Mouse (Mus musculus) ES-Bruce4 (cell line): ENCODE data around the gene Ankrd11. TPM values are rescaled to one million over a fixed set of nuclear protein-coding genes. Genes with fewer than 3 reads are reported as not detected.

ENCODE experiments used
- H3K27ac ChIP-seq: 2 replicates; pipeline ENCODE4 v1.5.1; 2012; ENCODE audit warnings: low read length, inconsistent platforms; ENCODE audit not compliant: insufficient read depth
- H3K27me3 ChIP-seq: 2 replicates; pipeline ENCODE4 v1.6.1; 2012; ENCODE audit warnings: mild to moderate bottlenecking, low read length, inconsistent platforms; ENCODE audit not compliant: control insufficient read depth, poor library complexity, insufficient read depth, severe bottlenecking
- H3K36me3 ChIP-seq: 2 replicates; pipeline ENCODE4 v1.6.1; 2012; ENCODE audit warnings: inconsistent platforms, mild to moderate bottlenecking, low read length, moderate library complexity; ENCODE audit not compliant: control insufficient read depth, poor library complexity, insufficient read depth, severe bottlenecking
- H3K4me1 ChIP-seq: one replicate; pipeline ENCODE4 v1.8.1; 2011; ENCODE audit warnings: low read length; ENCODE audit not compliant: control insufficient read depth, insufficient read depth
- H3K4me3 ChIP-seq: 2 replicates; pipeline ENCODE4 v1.5.1; 2011; ENCODE audit warnings: low read depth, mild to moderate bottlenecking, low read length
- H3K9ac ChIP-seq: 2 replicates; pipeline ENCODE4 v1.6.1; 2012; ENCODE audit warnings: low read depth, mild to moderate bottlenecking, inconsistent platforms; ENCODE audit not compliant: poor library complexity, severe bottlenecking
- H3K9me3 ChIP-seq: replicated peaks from 2 replicates; pipeline ENCODE4 v1.6.1; 2012; ENCODE audit warnings: mild to moderate bottlenecking, low read length, inconsistent platforms; ENCODE audit not compliant: control insufficient read depth, poor library complexity, insufficient read depth, severe bottlenecking
- CTCF ChIP-seq: IDR thresholded peaks from one replicate; pipeline ENCODE4 v1.8.1; 2011; ENCODE audit warnings: low read depth, low read length
- EP300 ChIP-seq: IDR thresholded peaks from 2 replicates; pipeline ENCODE4 v1.6.1; 2011; ENCODE audit warnings: low read depth, low read length; ENCODE audit not compliant: insufficient read depth
- POLR2A ChIP-seq: IDR thresholded peaks from one replicate; pipeline ENCODE4 v1.8.1; 2011; ENCODE audit warnings: low read length; ENCODE audit not compliant: insufficient read depth
- polyA plus RNA-seq: library from polyadenylated mRNA; stranded (reverse); fragments of >200 nt; gene quantifications from 2 replicates; pipeline ENCODE4 v1.2.4, GENCODE M21; 2011; ENCODE audit warnings: low read depth; ENCODE audit not compliant: missing spikeins, insufficient read depth, insufficient read length

Gene Ankrd11
- polyA plus RNA-seq, 1 experiment, result 148 TPM

DNA sequence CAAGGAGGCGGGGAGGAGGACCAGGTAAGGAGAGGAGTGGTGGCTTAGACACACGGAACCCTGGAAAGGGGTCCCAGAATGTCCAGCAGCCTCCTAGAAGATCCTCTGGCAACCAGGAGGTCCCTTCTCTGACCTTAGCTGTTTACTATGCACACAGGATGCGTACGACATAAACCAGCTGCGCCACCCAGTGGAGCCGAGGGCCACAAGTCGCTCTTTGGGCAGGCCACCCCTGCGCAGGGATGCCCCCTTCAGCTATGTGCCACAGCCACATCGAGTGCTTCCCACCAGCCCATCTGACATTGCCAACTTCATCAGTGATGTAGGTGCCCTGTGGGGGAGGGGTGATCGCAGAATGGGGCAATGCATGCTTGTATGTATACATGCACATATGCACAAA, 176.6 kb downstream of the Ankrd11 start:
- Histone ChIP-seq H3K36me3 (no peaks in the 10 kb centered on the region), H3K9ac (no peak overlapping the region), H3K27ac (no peak overlapping the region), H3K4me1 (no peaks in the 10 kb centered on the region), H3K9me3 (peaks cover 24% of the 10 kb centered on the region), H3K4me3 (no peak overlapping the region), H3K27me3 (no peaks in the 10 kb centered on the region)
- TF ChIP-seq POLR2A (no peak), EP300 (no peak), CTCF (no peak)

DNA sequence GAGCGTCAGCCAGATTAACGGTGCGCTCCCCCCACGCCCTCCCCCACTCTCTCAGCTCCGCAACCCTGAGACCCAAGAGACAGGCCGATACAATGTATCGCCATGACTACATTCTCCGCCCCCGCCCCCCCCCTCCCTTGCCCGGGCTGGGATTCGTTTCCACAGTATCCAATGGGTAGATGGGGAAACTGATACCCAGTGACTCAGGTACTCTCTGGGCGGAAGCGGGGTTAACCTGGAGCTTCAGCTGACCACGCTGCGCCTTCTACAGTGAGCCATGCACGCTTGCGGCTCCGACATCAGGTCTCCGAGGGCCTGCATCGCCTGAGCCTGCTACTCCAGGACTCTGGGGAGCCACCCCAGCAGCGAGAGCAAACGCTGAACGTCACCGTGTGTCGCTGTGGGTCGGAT, 177.4 kb downstream of the Ankrd11 start:
- no peak for TF ChIP-seq CTCF
- TF ChIP-seq EP300, result no peak
- TF ChIP-seq POLR2A, result no peak
- Histone ChIP-seq H3K9me3 (peaks cover 24% of the 10 kb centered on the region), H3K27ac (no peak overlapping the region), H3K36me3 (no peaks in the 10 kb centered on the region), H3K27me3 (no peaks in the 10 kb centered on the region), H3K4me3 (no peak overlapping the region), H3K9ac (no peak overlapping the region), H3K4me1 (no peaks in the 10 kb centered on the region)

DNA sequence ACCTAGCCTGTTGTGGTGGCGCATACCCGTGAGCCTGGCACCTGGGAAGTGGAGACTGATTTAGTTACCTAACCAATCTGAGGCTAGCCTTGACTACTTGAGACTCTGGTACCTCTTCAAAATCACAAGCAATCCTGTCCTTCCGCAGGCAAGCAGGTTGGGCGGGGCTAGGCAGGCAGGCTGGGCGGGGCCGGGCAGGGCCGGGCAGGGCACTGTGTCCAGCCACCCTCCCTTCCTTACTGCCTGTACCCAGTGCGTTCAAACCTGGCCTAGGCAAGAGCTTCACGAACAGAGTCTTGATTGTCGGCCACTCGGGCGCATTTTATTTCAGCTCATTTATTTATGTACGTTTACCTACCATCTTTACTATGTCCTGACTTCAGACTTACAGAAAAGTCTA, 182.2 kb downstream of the Ankrd11 start:
- TF ChIP-seq POLR2A (no peak), CTCF (no peak), EP300 (no peak)
- no peaks in the 10 kb centered on the region for H3K27me3 ChIP-seq
- peaks cover 14% of the 10 kb centered on the region for H3K9me3 ChIP-seq
- no peaks in the 10 kb centered on the region for H3K4me1 ChIP-seq
- no peak overlapping the region for H3K9ac ChIP-seq
- H3K27ac ChIP-seq, result no peak overlapping the region
- H3K36me3 ChIP-seq, result no peaks in the 10 kb centered on the region
- H3K4me3 ChIP-seq, result no peak overlapping the region

DNA sequence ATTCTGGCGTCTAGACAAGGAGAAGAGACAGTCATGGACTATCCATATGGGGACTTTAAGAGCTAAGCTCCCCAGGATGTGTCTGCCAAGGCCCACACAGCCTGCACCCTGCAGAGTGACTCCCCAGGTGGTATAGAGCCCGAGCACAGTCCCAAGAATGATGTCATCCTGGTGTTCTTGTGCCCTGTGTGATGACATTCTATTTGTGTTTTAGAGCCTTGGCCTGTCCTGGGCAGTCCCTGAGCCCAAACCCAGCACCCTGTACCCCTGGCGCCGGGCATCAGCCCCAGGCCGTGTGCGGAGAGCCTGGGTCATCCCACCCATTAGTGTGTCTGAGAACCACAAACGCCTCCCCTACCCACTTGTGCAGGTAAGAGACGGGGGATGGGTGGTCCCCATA, 185.8 kb downstream of the Ankrd11 start:
- TF ChIP-seq CTCF, result no peak
- no peak for TF ChIP-seq POLR2A
- TF ChIP-seq EP300, result no peak
- Histone ChIP-seq H3K27ac (no peak overlapping the region), H3K9me3 (no peaks in the 10 kb centered on the region), H3K9ac (no peak overlapping the region), H3K36me3 (no peaks in the 10 kb centered on the region), H3K4me1 (no peaks in the 10 kb centered on the region), H3K27me3 (no peaks in the 10 kb centered on the region), H3K4me3 (no peak overlapping the region)

DNA sequence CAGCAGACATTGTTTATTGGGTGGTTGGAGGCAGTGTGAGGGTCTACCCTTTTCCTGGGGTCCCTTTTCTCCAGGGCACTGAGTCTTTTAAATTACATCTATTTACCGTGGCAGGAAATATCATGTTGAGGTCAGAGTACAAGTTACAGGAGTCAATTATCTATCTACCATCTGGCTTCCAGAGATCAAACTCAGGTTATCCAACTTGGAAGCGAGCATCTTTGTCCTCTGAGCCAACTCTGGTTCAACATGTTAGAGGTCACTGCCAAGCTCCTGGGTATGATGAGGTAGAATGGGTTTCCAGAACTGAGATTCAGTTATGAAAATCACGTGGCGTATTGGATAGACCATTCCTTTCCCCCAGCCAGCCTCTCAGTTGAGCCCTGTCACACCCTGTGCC, 187.0 kb downstream of the Ankrd11 start:
- Histone ChIP-seq H3K27me3 (no peaks in the 10 kb centered on the region), H3K36me3 (no peaks in the 10 kb centered on the region), H3K9me3 (no peaks in the 10 kb centered on the region), H3K4me1 (no peaks in the 10 kb centered on the region), H3K27ac (no peak overlapping the region), H3K4me3 (no peak overlapping the region), H3K9ac (no peak overlapping the region)
- TF ChIP-seq CTCF (no peak), POLR2A (no peak), EP300 (no peak)

DNA sequence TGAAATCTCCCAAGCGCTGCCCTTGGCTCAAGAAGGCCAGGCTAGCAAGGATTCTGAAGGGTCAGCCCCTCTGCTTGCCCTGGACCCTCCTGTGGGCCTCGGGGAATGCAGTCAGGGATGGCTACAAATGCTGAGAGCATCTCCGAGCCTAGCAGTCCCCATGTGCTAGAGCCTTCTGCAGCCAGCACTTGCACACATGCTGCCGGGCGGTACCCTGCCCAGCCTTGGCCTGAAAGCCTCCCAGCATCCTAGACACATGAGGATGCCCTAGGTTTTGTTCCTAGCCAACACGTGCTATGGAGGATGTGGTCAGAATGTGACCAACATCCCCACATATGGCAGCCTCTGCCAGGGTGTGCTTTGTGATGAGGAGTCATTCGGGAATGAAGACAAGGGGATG, 187.7 kb downstream of the Ankrd11 start:
- no peaks in the 10 kb centered on the region for H3K4me1 ChIP-seq
- H3K4me3 ChIP-seq, result no peak overlapping the region
- no peak for TF ChIP-seq CTCF
- TF ChIP-seq POLR2A, result no peak
- no peak for TF ChIP-seq EP300
- H3K27ac ChIP-seq, result no peak overlapping the region
- no peak overlapping the region for H3K9ac ChIP-seq
- H3K36me3 ChIP-seq, result no peaks in the 10 kb centered on the region
- no peaks in the 10 kb centered on the region for H3K27me3 ChIP-seq
- H3K9me3 ChIP-seq, result no peaks in the 10 kb centered on the region
